Mouse (Mus musculus) neutrophil, adult 5-6 weeks (primary cell): ENCODE measurements around the gene Sobp. TPM values are rescaled to one million over a fixed set of nuclear protein-coding genes. Genes with fewer than 3 reads are reported as not detected.
A peak's percentile ranks its signal among the peaks of the same experiment; 100 is the strongest.

ENCODE experiments used
- ATAC-seq: fragments of 151-379, 151-347 bp; 2 replicates; pipeline ENCODE4 v1.8.0; 2017; ENCODE audit warnings: mild to moderate bottlenecking, moderate TSS enrichment; ENCODE audit not compliant: insufficient number of reproducible peaks, poor library complexity, low FRiP score, severe bottlenecking; ENCODE audit errors: extremely low read depth
- total RNA-seq: library from RNA; stranded (forward); fragments of 200-1000 nt; gene quantifications from 2 replicates; pipeline ENCODE4 v1.2.3, GENCODE M21; 2017

Gene Sobp
- total RNA-seq, 1 experiment from 2014 or later: not detected

DNA sequence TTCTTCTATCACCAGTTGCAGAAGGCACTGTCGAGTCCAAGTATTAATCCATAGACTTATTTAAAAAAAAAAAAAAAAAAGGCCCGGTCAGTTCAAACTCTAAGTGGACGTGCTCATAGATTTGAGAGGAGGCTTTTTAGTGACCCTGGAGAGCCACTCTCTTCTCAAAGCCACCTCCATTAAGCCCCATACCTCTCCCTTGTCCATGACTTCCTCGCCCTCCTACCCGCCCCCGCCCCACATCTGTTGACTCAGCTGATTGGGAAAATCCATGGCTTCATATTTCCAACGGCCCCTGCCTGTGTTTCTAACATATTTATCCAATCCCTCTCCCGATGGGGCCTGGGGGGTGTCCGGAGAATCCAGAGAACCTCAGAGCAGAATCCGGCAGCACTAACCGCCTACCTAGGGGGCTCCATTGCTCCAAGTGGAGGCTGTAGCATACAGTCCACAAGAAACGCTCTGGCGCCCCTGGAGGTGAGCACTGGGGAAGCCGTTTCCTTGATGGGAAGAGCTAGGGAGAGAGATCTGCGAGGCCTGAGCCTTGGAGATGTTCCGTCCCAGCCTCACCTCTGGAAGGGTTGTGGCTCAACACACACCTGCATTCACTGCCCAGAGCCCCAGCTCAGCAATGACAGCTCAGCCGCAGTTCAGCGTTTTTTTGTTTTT is 201.7 kb downstream of the Sobp start:
- ATAC-seq: peak; percentile 36; the same call in 1 of the 2 replicates

DNA sequence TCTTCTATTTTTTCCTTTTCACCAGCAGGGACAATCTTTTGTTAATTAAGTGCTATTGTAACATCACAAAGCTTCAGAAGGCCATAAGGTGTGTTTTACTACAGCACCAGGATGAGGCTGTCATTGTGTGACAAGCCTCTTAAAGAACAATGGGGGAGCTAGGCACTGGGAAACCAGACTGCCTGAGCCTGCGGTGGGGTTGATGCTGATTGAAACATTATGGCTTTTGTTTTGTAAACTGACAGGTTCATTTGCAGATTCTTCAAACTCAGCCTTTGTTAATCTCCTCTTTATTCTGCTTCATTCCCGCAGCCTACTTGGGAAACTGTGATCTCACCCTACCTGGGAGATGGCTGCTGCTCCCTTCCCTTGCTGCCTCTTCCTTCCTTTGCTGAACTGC is 206.0 kb downstream of the Sobp start:
- no peak for ATAC-seq

DNA sequence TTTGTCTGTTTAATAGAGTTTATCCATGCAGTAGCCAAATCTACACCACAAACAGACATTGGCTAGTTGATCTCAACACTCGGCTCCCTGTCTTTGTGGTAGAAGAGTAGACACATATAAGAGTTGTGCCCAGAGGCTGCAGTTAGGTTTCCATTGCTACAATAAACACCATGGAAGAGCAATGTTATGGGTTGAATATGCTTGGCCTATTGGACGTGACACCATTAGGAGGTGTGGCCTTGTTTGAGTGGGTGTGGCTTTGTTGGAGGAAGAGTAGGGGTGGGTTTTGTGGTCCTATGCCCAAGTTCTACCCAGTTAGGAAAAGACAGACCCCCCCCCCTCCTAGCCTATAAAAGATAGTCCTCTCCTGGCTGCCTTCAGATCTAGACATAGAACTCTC is 211.3 kb downstream of the Sobp start:
- no peak for ATAC-seq

DNA sequence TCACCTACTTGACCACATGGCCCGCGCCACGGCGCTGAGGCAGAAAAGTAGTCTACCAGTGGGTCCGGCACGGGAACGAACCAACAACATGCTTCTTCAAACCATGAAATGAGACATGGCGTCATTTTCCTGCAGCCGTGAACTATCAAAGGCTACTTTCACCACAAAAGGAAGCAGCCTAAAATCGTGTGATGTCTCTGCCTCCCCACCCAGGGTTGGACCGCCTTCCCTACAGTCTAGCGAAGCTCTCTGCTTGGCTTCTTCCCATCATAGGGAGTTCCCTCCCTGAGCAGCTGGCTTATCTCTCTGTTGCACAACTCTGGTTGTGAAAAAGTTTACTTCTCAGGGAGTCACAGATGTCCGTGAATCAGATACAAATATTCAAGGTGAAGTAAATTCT is 211.7 kb downstream of the Sobp start:
- ATAC-seq: no peak; the same call in 1 of the 2 replicates

DNA sequence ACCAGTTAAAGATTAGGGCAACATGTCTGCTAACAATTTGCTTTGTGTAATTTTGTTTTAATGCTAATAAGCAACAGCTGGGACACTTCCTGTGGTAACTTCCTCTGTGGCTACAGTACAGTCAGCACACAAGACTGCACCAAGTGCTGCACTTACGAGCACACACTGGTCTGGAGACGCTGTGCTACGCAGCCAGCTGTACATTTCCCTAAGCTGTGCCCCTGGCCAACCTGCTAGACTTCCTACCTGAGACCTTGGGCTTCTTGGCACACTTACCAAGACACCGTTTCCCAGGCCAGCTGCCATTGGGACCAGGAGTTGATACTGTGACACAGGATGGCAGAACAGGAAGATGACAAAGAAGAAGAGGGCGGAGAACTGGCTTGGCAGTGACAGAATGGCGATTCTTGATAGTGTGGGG is 212.1 kb downstream of the Sobp start:
- ATAC-seq: peak; percentile 51; the same call in 1 of the 2 replicates

DNA sequence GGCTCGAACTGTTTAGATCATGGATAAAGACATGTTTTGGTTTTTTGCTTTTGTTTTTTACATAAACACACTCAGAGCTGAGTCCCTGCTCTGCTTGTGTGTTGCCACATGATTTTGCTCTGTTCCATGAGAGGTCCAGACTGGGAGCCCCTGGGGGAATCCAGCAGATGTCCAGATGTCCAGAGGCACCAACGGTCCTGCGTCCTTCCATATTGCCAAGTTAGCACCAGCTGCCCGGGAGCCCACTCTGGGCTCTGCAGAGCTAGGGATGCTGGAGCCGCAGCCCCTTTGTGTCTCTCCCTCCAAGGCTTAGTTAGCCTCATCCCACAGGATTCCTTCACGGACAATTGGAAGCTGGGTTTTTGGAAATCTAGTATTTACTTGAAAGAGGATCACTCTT is 212.6 kb downstream of the Sobp start:
- no peak for ATAC-seq

DNA sequence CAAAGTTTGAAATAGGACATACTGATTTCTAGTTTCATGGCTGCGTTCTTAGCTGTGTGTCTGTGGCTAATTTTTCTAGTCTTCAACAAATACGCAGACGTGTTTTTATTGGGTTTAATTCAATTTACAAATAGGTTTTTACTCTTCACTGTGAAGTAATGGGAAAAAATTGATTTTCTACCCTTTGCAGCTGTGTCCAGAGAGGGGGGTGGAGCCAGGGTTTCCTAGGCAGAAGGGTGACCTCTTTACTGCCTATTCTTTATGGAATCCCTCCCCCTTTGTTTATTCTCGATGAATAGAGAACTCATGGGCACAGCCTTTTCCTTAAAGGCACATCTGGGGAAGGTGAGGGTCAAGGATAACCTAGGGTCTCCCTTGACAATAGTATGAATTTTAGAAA is 215.6 kb downstream of the Sobp start:
- ATAC-seq: no peak

DNA sequence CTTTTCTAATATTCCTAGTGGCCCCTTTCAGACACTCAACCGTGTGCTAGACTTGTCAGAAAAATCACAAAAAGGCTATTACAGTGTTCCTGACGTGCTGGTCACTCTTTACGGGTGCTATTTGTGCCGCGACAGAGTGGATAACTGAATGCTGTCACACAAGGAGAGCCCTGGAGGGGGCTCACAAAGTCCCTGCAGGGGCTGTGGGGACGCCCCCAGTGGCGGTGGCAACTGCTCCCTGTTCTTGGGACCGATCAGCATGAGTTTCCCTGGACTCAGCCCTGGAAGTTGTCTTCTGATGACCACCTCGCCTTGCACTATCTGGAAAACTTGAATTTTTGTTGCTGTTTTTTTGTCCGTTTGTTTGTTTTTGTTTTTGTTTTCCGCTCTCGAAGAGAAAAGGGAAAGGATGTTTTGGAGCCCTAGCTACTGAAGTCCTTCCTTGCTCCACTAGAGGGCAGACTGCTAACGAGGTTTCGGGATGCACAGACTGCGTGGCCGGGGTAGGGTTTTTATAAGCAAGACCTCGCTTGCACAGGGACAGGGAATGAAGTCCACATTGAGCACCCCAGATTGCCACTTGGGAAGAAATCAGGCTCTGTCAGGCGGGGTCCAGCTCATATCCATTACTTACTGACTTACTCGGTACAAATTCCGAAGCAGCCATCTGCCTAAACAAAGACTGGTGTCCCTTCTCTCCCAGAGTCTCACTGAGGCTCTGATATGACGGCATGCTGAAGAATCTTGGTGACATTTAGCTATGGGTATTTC is 216.3 kb downstream of the Sobp start:
- ATAC-seq: peak; percentile 60; the same call in 1 of the 2 replicates

DNA sequence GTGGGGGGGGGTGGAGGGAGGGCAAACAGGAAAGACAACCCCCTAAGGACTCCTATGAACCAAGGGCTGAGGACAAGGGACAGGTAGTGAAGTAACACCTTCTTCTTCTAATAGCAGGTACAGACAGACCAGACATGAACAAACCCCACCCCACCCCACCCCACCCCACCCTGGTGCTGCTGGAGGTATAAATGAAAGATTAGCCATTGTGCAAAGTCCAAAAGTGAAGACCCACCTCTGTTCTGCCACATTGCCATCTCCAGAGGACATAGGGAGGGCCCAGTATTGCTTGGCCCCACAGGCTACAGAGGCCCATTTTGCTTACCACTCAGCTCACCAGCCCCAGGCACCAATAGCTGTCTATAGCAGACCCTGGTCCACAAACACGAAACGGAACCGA is 219.1 kb downstream of the Sobp start:
- ATAC-seq: no peak

DNA sequence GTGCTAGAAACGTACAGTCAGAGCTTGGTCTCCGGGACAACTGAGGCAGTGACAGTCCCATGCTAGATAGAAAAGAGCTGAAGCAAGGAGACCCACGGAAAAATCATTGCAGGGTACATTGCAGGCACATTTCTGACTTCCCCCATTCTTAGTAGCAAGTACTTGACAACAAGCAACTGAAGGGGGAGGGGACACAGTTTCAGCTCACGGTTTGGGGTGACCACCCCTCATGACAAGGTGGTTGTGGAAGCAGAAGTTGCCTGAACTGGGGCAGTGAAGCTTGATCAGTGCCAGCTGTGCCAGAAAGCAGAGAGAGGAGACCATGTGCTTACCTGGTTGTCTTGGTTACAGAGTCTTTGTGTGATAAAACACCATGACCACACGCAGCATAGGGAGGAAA is 220.7 kb downstream of the Sobp start:
- no peak; the same call in 1 of the 2 replicates for ATAC-seq

Other genes with a start within 250 kb of the Sobp start
- gene 9030612E09Rik, start 174 bp upstream of the Sobp start, total RNA-seq: not detected in 2 replicates
- 12.9 and 13.0 TPM in 2 replicates for gene Pdss2, start 47.0 kb upstream of the Sobp start, total RNA-seq